Mouse (Mus musculus): Measurements from ENCODE around the gene Ubr1. TPM values are rescaled to one million over a fixed set of nuclear protein-coding genes. Genes with fewer than 3 reads are reported as not detected.
"Not testable (repeated sequence)": the region's sequence is repeated elsewhere in the genome, so short reads cannot be mapped to it uniquely, and the experiment has no call there.

Gene Ubr1
- polyA plus RNA-seq, 1 experiment from 2014 or later, result 33.4 TPM

DNA sequence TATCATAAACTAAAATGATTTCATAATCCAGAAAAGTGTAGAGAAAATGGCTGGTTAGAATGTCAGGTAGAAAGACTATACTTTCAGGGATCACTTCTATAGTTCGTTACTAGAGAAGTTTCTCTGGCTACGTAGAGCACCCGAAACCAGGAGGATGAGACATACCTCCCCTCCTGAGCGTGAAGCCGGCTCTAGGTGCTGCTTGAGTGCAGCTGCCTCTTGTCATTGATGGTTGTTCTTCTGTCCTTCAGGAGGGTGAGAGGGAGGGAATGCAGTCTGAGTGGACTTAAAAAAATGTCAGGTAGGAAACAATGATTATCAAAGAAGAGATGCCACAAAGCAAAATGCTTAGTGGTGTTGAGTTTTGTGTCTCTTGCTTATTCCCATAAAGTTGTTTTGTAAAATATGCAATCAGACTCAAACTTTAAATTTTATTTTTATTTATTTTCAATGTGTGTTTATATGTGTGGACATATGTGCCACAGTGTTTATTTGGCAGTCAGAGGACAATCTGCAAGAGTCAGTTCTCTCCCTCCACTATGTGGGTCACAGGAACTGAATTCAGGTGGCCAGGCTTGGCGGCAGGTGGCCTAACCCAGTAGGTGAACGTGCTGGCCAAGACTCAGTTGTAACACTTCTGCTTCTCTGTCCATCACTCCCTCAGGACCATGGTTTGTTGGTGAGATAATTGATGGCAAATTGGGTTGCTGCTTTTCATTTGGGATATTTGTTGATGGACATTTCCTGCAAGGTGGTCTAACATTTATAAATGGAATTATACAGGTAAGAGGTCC lies 33.7 kb upstream of the Ubr1 start:
- Histone ChIP-seq H3K4me3 (ENCODE audit: low read length) (no peak overlapping the region), H3K9me3 (ENCODE audit: control insufficient read depth, low read length) (no peaks in the 10 kb centered on the region), H3K36me3 (ENCODE audit: control insufficient read depth, insufficient read depth, low read length) (no peaks in the 10 kb centered on the region), H3K4me2 (ENCODE audit: low read length) (no peak overlapping the region), H3K9ac (ENCODE audit: low read depth, low read length) (no peak overlapping the region), H3K27me3 (replicated peaks; ENCODE audit: control insufficient read depth, insufficient read depth, low read length) (no peaks in the 10 kb centered on the region), H3K4me1 (ENCODE audit: control insufficient read depth, insufficient read depth, low read depth, low read length) (peaks cover 4% of the 10 kb centered on the region), H3K27ac (ENCODE audit: low read depth, low read length) (no peak overlapping the region)
- 85% methylated on average over 7 of the region's 7 CpGs for WGBS
- no peak for ATAC-seq

DNA sequence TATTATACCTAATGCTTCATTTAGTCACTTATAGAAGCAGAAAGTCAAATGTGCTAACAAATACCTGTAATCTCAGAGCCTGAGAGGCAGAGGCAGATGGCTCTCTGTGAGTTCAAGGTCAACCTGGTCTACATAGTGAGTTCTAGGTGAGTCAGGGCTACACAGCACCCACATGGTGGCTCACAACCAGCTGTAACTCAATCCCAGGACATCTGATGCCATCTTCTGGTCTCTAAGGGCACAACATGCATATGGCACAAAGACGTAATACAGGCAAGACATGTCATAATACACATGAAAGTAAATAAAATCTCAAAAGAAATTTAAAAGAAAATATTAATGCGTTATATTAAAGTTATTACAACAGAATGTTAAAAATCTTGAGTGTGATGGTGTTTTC lies 33.1 kb upstream of the Ubr1 start:
- Histone ChIP-seq H3K4me3 (ENCODE audit: low read length) (no peak overlapping the region), H3K36me3 (ENCODE audit: control insufficient read depth, insufficient read depth, low read length) (no peaks in the 10 kb centered on the region), H3K4me2 (ENCODE audit: low read length) (no peak overlapping the region), H3K9ac (ENCODE audit: low read depth, low read length) (no peak overlapping the region), H3K9me3 (ENCODE audit: control insufficient read depth, low read length) (no peaks in the 10 kb centered on the region), H3K4me1 (ENCODE audit: control insufficient read depth, insufficient read depth, low read depth, low read length) (no peaks in the 10 kb centered on the region), H3K27ac (ENCODE audit: low read depth, low read length) (no peak overlapping the region), H3K27me3 (replicated peaks; ENCODE audit: control insufficient read depth, insufficient read depth, low read length) (no peaks in the 10 kb centered on the region)
- WGBS, result 72% methylated on average over 2 of the region's 2 CpGs
- ATAC-seq, result no peak

DNA sequence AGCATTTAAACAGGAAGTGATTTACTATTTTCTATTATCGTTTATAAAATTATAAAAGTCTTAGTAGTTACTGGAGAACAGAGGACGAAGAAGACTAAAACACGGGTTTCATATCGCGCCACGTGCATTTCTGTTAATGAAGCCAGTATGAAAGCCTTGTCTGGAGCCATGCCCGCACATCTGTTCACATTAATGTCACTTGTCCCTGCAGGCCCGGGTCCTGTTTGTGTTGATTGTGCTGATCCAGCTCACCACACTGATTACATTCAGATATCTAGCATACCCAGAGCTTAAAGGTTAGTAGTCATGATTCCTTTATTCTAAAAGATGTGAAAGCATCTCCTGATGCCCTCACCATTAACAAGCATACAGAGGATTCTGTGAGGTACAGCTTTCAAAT lies 28.3 kb upstream of the Ubr1 start:
- 85% methylated on average over 8 of the region's 8 CpGs for WGBS
- no peak overlapping the region for H3K27ac ChIP-seq (ENCODE audit: low read depth, low read length)
- no peaks in the 10 kb centered on the region for H3K4me1 ChIP-seq (ENCODE audit: control insufficient read depth, insufficient read depth, low read depth, low read length)
- no peaks in the 10 kb centered on the region for H3K9me3 ChIP-seq (ENCODE audit: control insufficient read depth, low read length)
- no peak overlapping the region for H3K9ac ChIP-seq (ENCODE audit: low read depth, low read length)
- H3K27me3 ChIP-seq (replicated peaks; ENCODE audit: control insufficient read depth, insufficient read depth, low read length), result no peaks in the 10 kb centered on the region
- ATAC-seq, result no peak
- no peak overlapping the region for H3K4me3 ChIP-seq (ENCODE audit: low read length)
- no peak overlapping the region for H3K4me2 ChIP-seq (ENCODE audit: low read length)
- no peaks in the 10 kb centered on the region; the same call in 1 of the 2 replicates for H3K36me3 ChIP-seq (ENCODE audit: control insufficient read depth, insufficient read depth, low read length)

DNA sequence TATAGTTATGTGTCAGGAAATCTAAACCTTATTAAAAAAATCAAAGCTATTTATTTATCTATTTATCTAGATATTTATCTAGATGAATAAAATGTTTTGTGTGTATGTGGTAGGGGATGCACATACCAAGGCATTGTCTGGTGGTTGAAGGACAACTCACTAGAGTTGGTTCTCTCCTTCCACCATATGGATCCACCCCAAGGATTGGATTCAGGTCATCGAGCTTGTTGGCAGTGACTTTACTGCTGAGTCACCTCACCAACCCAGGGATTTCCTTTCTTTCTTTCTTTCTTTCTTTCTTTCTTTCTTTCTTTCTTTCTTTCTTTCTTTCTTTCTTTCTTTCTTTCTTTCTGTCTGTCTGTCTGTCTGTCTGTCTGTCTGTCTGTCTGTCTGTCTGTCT lies 26.1 kb upstream of the Ubr1 start:
- H3K4me2 ChIP-seq (ENCODE audit: low read length); H3K27me3 ChIP-seq (replicated peaks; ENCODE audit: control insufficient read depth, insufficient read depth, low read length); H3K27ac ChIP-seq (ENCODE audit: low read depth, low read length); H3K4me3 ChIP-seq (ENCODE audit: low read length); H3K9me3 ChIP-seq (ENCODE audit: control insufficient read depth, low read length); H3K9ac ChIP-seq (ENCODE audit: low read depth, low read length); H3K4me1 ChIP-seq (ENCODE audit: control insufficient read depth, insufficient read depth, low read depth, low read length); ATAC-seq; H3K36me3 ChIP-seq (ENCODE audit: control insufficient read depth, insufficient read depth, low read length): not testable (repeated sequence)
- WGBS, result 83% methylated on average over 1 of the region's 1 CpGs

DNA sequence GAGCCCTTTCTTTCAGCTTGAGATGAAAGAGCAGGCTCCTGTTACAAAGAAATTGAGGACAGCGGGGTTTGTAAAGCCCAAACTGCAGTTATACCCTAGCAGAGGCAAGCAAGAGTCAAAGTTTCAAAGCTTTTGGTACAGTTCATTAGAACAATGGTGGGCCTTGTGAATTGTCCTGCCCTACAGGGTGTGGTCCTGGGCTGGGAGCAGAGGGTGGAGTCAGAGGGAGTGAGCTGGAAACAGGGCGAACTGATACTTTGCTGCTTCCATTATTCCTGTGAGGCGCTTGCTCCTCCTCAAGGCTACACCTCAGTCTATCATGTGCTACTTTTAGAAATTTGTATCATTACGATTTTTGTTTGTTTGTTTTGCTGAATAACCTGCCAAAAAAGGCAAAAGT lies 20.7 kb upstream of the Ubr1 start:
- Histone ChIP-seq H3K4me1 (ENCODE audit: control insufficient read depth, insufficient read depth, low read depth, low read length) (no peaks in the 10 kb centered on the region), H3K9ac (ENCODE audit: low read depth, low read length) (no peak overlapping the region), H3K4me3 (ENCODE audit: low read length) (no peak overlapping the region), H3K36me3 (ENCODE audit: control insufficient read depth, insufficient read depth, low read length) (peaks cover 4% of the 10 kb centered on the region; the same call in 1 of the 2 replicates), H3K9me3 (ENCODE audit: control insufficient read depth, low read length) (no peaks in the 10 kb centered on the region), H3K4me2 (ENCODE audit: low read length) (no peak overlapping the region), H3K27ac (ENCODE audit: low read depth, low read length) (no peak overlapping the region), H3K27me3 (replicated peaks; ENCODE audit: control insufficient read depth, insufficient read depth, low read length) (no peaks in the 10 kb centered on the region)
- ATAC-seq, result no peak
- WGBS, result 80% methylated on average over 4 of the region's 4 CpGs

DNA sequence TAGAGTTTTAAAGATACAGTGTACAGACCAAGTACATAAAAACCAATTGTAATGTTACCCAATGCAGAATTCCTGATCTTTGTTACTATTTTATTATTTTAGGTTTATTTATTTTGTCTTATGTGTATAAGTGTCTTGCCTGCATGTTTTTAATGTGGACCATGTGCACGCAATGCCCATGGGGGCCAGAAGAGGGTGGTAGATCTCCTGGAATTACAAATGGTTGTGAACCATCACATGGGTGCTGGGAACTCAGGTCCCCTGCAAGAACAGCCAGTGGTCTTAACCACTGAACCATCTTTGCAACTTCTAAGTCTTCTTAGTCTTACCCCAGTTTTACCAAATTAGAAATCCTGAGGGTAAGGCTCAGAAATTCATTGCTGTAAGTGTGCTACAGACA lies 14.7 kb upstream of the Ubr1 start:
- no peaks in the 10 kb centered on the region for H3K27me3 ChIP-seq (replicated peaks; ENCODE audit: control insufficient read depth, insufficient read depth, low read length)
- H3K27ac ChIP-seq (ENCODE audit: low read depth, low read length), result no peak overlapping the region
- ATAC-seq, result no peak
- no peaks in the 10 kb centered on the region for H3K4me1 ChIP-seq (ENCODE audit: control insufficient read depth, insufficient read depth, low read depth, low read length)
- H3K4me3 ChIP-seq (ENCODE audit: low read length), result no peak overlapping the region
- no peaks in the 10 kb centered on the region for H3K9me3 ChIP-seq (ENCODE audit: control insufficient read depth, low read length)
- no peak overlapping the region for H3K4me2 ChIP-seq (ENCODE audit: low read length)
- H3K36me3 ChIP-seq (ENCODE audit: control insufficient read depth, insufficient read depth, low read length), result peaks cover 8% of the 10 kb centered on the region
- WGBS, result 93% methylated on average over 1 of the region's 1 CpGs
- H3K9ac ChIP-seq (ENCODE audit: low read depth, low read length), result no peak overlapping the region

DNA sequence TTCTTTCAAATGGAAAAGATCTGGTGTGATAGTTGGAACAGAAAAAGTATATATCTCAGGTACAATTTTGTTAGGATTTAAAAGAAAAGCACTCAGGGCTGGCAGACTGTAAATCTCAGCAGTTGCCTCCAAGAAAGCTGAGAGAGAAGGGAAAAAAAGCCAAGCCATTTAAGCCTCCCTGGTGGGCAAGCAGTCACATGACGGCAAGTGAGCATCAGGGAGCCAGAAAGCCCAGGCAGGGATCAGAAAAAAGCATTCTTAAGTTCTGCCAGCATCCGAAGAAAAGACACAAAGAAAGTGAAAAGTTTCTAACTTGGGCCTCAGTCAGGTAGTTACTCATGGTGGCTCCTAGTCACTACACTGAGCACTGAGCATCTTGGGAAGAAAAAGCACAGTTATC lies 13.1 kb upstream of the Ubr1 start:
- no peaks in the 10 kb centered on the region for H3K4me1 ChIP-seq (ENCODE audit: control insufficient read depth, insufficient read depth, low read depth, low read length)

DNA sequence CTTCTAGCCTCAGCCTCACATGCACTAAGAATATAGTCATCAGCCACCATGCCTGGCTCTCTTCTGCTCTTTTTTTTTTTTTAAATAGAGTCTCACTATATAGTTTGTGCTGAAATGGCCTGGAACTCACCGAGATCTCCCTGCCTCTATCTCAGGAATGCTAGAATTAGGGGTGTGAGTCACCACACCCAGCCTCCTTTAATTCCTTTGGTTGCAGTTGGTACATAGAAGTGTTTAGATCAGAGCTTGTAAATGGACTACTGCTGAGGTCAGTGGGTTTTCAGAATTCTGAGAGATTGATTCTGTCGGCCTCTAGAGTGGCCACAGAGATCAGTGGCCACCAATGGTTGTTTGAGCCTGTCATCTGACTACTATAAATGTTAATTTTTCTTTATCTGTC lies 10.3 kb upstream of the Ubr1 start:
- 81% methylated on average over 2 of the region's 2 CpGs for WGBS
- no peak overlapping the region for H3K4me3 ChIP-seq (ENCODE audit: low read length)
- no peaks in the 10 kb centered on the region for H3K27me3 ChIP-seq (replicated peaks; ENCODE audit: control insufficient read depth, insufficient read depth, low read length)
- H3K9me3 ChIP-seq (ENCODE audit: control insufficient read depth, low read length), result no peaks in the 10 kb centered on the region
- no peak for ATAC-seq
- peaks cover 3% of the 10 kb centered on the region; the same call in 1 of the 2 replicates for H3K36me3 ChIP-seq (ENCODE audit: control insufficient read depth, insufficient read depth, low read length)
- H3K27ac ChIP-seq (ENCODE audit: low read depth, low read length), result no peak overlapping the region
- peaks cover 5% of the 10 kb centered on the region for H3K4me1 ChIP-seq (ENCODE audit: control insufficient read depth, insufficient read depth, low read depth, low read length)
- no peak overlapping the region for H3K9ac ChIP-seq (ENCODE audit: low read depth, low read length)
- no peak overlapping the region for H3K4me2 ChIP-seq (ENCODE audit: low read length)

More for the DNA sequence above, 13.1 kb upstream of the Ubr1 start:
- H3K4me2 ChIP-seq (ENCODE audit: low read length), result no peak overlapping the region
- 13% methylated on average over 2 of the region's 2 CpGs for WGBS
- no peak overlapping the region for H3K4me3 ChIP-seq (ENCODE audit: low read length)
- no peak for ATAC-seq
- H3K9ac ChIP-seq (ENCODE audit: low read depth, low read length), result no peak overlapping the region
- H3K27ac ChIP-seq (ENCODE audit: low read depth, low read length), result no peak overlapping the region
- peaks cover 8% of the 10 kb centered on the region for H3K36me3 ChIP-seq (ENCODE audit: control insufficient read depth, insufficient read depth, low read length)
- no peaks in the 10 kb centered on the region for H3K27me3 ChIP-seq (replicated peaks; ENCODE audit: control insufficient read depth, insufficient read depth, low read length)
- no peaks in the 10 kb centered on the region for H3K9me3 ChIP-seq (ENCODE audit: control insufficient read depth, low read length)

DNA sequence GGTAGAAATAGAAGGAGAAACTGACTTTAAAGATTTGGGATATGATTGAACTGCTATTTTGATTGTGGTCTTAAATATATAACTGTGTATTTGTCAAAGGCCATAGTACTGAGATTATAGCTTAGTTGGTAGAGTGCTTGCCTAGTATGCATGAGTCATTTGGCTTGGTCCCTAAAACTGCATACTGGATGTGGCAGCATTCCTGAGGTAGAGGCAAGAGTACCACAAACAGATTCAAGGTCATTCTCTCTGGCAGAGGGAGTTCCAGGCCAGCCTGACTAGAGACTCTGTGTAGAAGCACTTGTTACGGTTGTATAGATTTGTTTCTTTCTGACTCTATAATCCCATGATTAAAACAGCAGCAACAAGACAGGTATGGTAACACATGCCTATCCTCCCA lies 9.3 kb upstream of the Ubr1 start:
- Histone ChIP-seq H3K27ac (ENCODE audit: low read depth, low read length) (no peak overlapping the region), H3K4me2 (ENCODE audit: low read length) (no peak overlapping the region), H3K9ac (ENCODE audit: low read depth, low read length) (no peak overlapping the region), H3K27me3 (replicated peaks; ENCODE audit: control insufficient read depth, insufficient read depth, low read length) (no peaks in the 10 kb centered on the region), H3K9me3 (ENCODE audit: control insufficient read depth, low read length) (no peaks in the 10 kb centered on the region), H3K36me3 (ENCODE audit: control insufficient read depth, insufficient read depth, low read length) (no peaks in the 10 kb centered on the region; the same call in 1 of the 2 replicates), H3K4me1 (ENCODE audit: control insufficient read depth, insufficient read depth, low read depth, low read length) (peaks cover 5% of the 10 kb centered on the region), H3K4me3 (ENCODE audit: low read length) (no peak overlapping the region)
- 88% methylated on average over 1 of the region's 1 CpGs for WGBS
- no peak for ATAC-seq

Data from hindbrain, embryonic 16.5 days (tissue).